Mouse (Mus musculus) G1E (cell line): ENCODE measurements around the gene Dnm3.

Experiments
- CTCF ChIP-seq: IDR thresholded peaks from 2 replicates; pipeline ENCODE4 v1.5.1; 2012; ENCODE audit warnings: low read depth, low read length, inconsistent platforms, mixed read lengths
- GATA1 ChIP-seq: IDR thresholded peaks from 2 replicates; pipeline ENCODE4 v1.6.1; 2012; ENCODE audit warnings: borderline replicate concordance, low read length, inconsistent platforms, mixed read lengths
- GATA2 ChIP-seq: IDR thresholded peaks from 2 replicates; pipeline ENCODE4 v1.6.1; 2012; ENCODE audit warnings: low read depth, low read length, inconsistent platforms, borderline replicate concordance
- TAL1 ChIP-seq: conservative IDR thresholded peaks from 2 replicates; pipeline ENCODE4 v1.6.1; 2012; ENCODE audit warnings: low read depth, low read length, inconsistent platforms, mixed read lengths

GRCm38 (mm10) chr1:162136328-162136727 lies 341.5 kb downstream of the Dnm3 start:
- TF ChIP-seq CTCF (no peak), TAL1 (no peak), GATA1 (no peak), GATA2 (no peak)
